Mouse (Mus musculus): Measurements from ENCODE around the gene Zfp36l2. TPM values are rescaled to one million over a fixed set of nuclear protein-coding genes. Genes with fewer than 3 reads are reported as not detected.

The Zfp36l2 gene
- polyA plus RNA-seq, 1 experiment from 2014 or later: 15.6 TPM

GRCm38 (mm10) chr17:84163066-84163785 is 24.5 kb downstream of the Zfp36l2 start:
- no peak overlapping the region for H3K4me3 ChIP-seq (ENCODE audit: low read depth, low read length)
- H3K27ac ChIP-seq (ENCODE audit: low read length): no peak overlapping the region
- H3K9me3 ChIP-seq (ENCODE audit: low read length): no peaks in the 10 kb centered on the region
- no peaks in the 10 kb centered on the region for H3K27me3 ChIP-seq (replicated peaks; ENCODE audit: insufficient read depth, low read length)
- no peak for DNase-seq (ENCODE audit: low spot score)
- ATAC-seq: no peak
- H3K36me3 ChIP-seq (ENCODE audit: insufficient read depth, low read length): no peaks in the 10 kb centered on the region
- peaks cover 16% of the 10 kb centered on the region for H3K4me1 ChIP-seq (ENCODE audit: insufficient read depth, low read depth, low read length)
- 65% methylated on average over 12 of the region's 12 CpGs for WGBS
- no peak overlapping the region for H3K4me2 ChIP-seq (replicated peaks; ENCODE audit: low read depth, low read length)
- no peak for TF ChIP-seq CTCF (IDR thresholded peaks at IDR 0.05)
- TF ChIP-seq EP300 (IDR thresholded peaks at IDR 0.05): no peak
- no peak overlapping the region for H3K9ac ChIP-seq (replicated peaks; ENCODE audit: low read depth)

DNA sequence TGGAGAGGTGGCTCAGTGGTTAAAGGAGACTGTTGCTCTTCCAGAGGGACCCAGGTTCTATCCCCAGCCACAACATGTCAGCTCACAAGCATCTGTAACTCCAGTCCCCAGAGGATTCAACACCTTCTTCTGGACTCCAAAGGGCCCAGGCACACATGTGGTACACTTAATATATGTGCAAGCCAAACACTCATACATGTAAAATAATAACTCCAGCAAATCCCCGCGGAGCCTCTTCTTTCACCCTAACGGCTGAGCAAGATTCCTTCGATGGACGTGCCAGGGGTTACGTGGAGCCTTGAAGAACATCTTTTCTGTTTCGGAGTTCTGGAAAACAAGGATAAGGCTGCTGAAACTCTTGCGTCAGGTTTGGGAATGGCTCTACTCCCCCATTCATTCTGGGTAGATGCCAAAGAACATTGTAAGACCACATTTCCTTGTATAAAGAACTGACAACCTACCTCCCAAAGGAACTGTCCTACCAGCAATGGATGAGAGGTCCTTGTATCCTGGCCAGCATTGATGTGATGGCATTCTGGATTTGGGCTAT is 25.5 kb downstream of the Zfp36l2 start:
- no peaks in the 10 kb centered on the region for H3K36me3 ChIP-seq (ENCODE audit: insufficient read depth, low read length)
- WGBS: 44% methylated on average over 8 of the region's 8 CpGs
- H3K27ac ChIP-seq (ENCODE audit: low read length): no peak overlapping the region
- peak; percentile 63 for DNase-seq (ENCODE audit: low spot score)
- no peak overlapping the region for H3K4me3 ChIP-seq (ENCODE audit: low read depth, low read length)
- H3K27me3 ChIP-seq (replicated peaks; ENCODE audit: insufficient read depth, low read length): no peaks in the 10 kb centered on the region
- no peaks in the 10 kb centered on the region for H3K9me3 ChIP-seq (ENCODE audit: low read length)
- no peak overlapping the region for H3K4me2 ChIP-seq (replicated peaks; ENCODE audit: low read depth, low read length)
- ATAC-seq: no peak
- TF ChIP-seq EP300 (IDR thresholded peaks at IDR 0.05): no peak
- TF ChIP-seq CTCF (IDR thresholded peaks at IDR 0.05): no peak
- no peak overlapping the region for H3K9ac ChIP-seq (replicated peaks; ENCODE audit: low read depth)
- H3K4me1 ChIP-seq (ENCODE audit: insufficient read depth, low read depth, low read length): peaks cover 16% of the 10 kb centered on the region

DNA sequence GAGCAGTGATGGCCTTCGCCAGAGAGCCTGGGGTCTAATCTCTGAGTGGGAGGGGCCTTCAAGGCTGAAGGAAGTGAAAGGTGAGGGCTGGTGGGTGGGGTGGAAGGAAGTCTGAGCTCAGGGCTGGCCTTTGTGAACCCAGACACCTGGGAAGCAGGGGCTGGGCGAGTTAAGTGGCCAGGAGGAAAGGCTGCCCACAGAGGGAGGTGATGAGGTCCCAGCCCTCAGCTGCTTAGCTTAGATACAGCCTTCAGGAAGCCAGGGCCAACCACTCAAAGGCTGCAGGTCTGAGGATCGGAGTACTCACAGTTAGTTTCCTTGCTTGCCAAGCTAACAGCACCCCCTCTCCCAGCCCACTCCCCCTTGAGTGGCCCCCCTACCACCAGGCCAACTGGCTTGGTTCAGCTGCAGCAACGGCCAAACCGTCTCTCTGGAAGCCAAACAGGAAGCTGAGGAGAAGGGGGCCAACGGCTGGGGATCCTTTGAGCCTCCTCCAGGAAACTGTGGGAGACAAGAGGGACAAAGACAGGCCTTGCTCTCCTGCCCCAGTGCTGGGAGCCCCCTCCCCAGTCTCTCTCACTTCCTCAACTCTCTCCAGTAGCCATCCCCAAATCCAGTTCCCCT is 26.4 kb downstream of the Zfp36l2 start:
- DNase-seq (ENCODE audit: low spot score) (no peak), ATAC-seq (peak; percentile 5; the same call in 1 of the 2 replicates)
- H3K9me3 ChIP-seq (ENCODE audit: low read length): no peaks in the 10 kb centered on the region
- 21% methylated on average over 6 of the region's 6 CpGs for WGBS
- H3K27ac ChIP-seq (ENCODE audit: low read length): no peak overlapping the region
- H3K9ac ChIP-seq (replicated peaks; ENCODE audit: low read depth): no peak overlapping the region
- TF ChIP-seq CTCF (IDR thresholded peaks at IDR 0.05) (no peak), EP300 (IDR thresholded peaks at IDR 0.05) (no peak)
- H3K4me3 ChIP-seq (ENCODE audit: low read depth, low read length): no peak overlapping the region
- no peaks in the 10 kb centered on the region for H3K27me3 ChIP-seq (replicated peaks; ENCODE audit: insufficient read depth, low read length)
- H3K4me2 ChIP-seq (replicated peaks; ENCODE audit: low read depth, low read length): no peak overlapping the region
- H3K4me1 ChIP-seq (ENCODE audit: insufficient read depth, low read depth, low read length): peaks cover 16% of the 10 kb centered on the region
- H3K36me3 ChIP-seq (ENCODE audit: insufficient read depth, low read length): no peaks in the 10 kb centered on the region

DNA sequence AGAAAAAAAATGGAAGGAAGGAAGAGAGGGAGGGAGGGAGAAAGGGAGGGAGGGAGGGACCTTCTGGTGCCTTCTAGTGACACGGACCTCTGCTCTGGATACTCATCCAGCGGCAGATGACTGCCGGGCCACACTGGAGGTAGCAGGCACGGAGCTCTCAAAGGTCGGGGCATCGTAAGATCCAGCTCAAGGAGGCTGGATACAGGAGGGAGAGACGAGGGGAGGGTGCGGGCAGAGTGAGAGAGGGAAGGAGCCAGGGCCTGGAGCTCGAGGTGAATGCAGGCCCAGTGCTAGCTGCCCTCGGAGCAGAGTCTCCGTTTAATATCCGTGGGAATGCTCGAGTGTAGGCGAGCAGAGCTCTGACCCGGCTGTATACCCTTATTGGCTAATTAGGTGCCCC is 28.9 kb downstream of the Zfp36l2 start:
- TF ChIP-seq CTCF (IDR thresholded peaks at IDR 0.05) (no peak), EP300 (IDR thresholded peaks at IDR 0.05) (no peak)
- H3K27me3 ChIP-seq (replicated peaks; ENCODE audit: insufficient read depth, low read length): no peaks in the 10 kb centered on the region
- no peak overlapping the region for H3K27ac ChIP-seq (ENCODE audit: low read length)
- peaks cover 16% of the 10 kb centered on the region for H3K4me1 ChIP-seq (ENCODE audit: insufficient read depth, low read depth, low read length)
- no peak overlapping the region for H3K4me2 ChIP-seq (replicated peaks; ENCODE audit: low read depth, low read length)
- WGBS: 56% methylated on average over 15 of the region's 15 CpGs
- no peaks in the 10 kb centered on the region for H3K36me3 ChIP-seq (ENCODE audit: insufficient read depth, low read length)
- no peak overlapping the region for H3K9ac ChIP-seq (replicated peaks; ENCODE audit: low read depth)
- H3K9me3 ChIP-seq (ENCODE audit: low read length): no peaks in the 10 kb centered on the region
- no peak for DNase-seq (ENCODE audit: low spot score)
- ATAC-seq: no peak
- H3K4me3 ChIP-seq (ENCODE audit: low read depth, low read length): no peak overlapping the region

- Histone ChIP-seq H3K4me3 (ENCODE audit: low read depth, low read length) (no peak overlapping the region), H3K9ac (replicated peaks; ENCODE audit: low read depth) (no peak overlapping the region), H3K4me2 (replicated peaks; ENCODE audit: low read depth, low read length) (no peak overlapping the region), H3K9me3 (ENCODE audit: low read length) (no peaks in the 10 kb centered on the region), H3K4me1 (ENCODE audit: insufficient read depth, low read depth, low read length) (peaks cover 14% of the 10 kb centered on the region), H3K27ac (ENCODE audit: low read length) (no peak overlapping the region), H3K36me3 (ENCODE audit: insufficient read depth, low read length) (no peaks in the 10 kb centered on the region), H3K27me3 (replicated peaks; ENCODE audit: insufficient read depth, low read length) (no peaks in the 10 kb centered on the region)
- 81% methylated on average over 12 of the region's 12 CpGs for WGBS
- DNase-seq (ENCODE audit: low spot score): no peak
- no peak for TF ChIP-seq CTCF (IDR thresholded peaks at IDR 0.05)
- ATAC-seq: no peak
Measured at GRCm38 (mm10) chr17:84158461-84158795, 29.3 kb downstream of the Zfp36l2 start.

- WGBS: 66% methylated on average over 6 of the region's 6 CpGs
- Histone ChIP-seq H3K27ac (ENCODE audit: low read length) (0 out of 2 replicates have a peak overlapping the region, but pooled peaks have one; percentile 23), H3K4me1 (ENCODE audit: insufficient read depth, low read depth, low read length) (peaks cover 13% of the 10 kb centered on the region), H3K27me3 (replicated peaks; ENCODE audit: insufficient read depth, low read length) (0 out of 2 replicates have a peak, but pooled peaks cover 1% of the 10 kb centered on the region), H3K36me3 (ENCODE audit: insufficient read depth, low read length) (no peaks in the 10 kb centered on the region), H3K9me3 (ENCODE audit: low read length) (no peaks in the 10 kb centered on the region), H3K4me2 (replicated peaks; ENCODE audit: low read depth, low read length) (no peak overlapping the region), H3K4me3 (ENCODE audit: low read depth, low read length) (no peak overlapping the region), H3K9ac (replicated peaks; ENCODE audit: low read depth) (no peak overlapping the region)
- DNase-seq (ENCODE audit: low spot score) (no peak), ATAC-seq (no peak)
- TF ChIP-seq CTCF (IDR thresholded peaks at IDR 0.05) (no peak), EP300 (IDR thresholded peaks at IDR 0.05) (no peak)
Measured at GRCm38 (mm10) chr17:84157743-84158460, 29.8 kb downstream of the Zfp36l2 start.
